Mouse (Mus musculus): Measurements from ENCODE around the gene R3hdm1.
A peak's percentile ranks its signal among the peaks of the same experiment; 100 is the strongest.

The R3hdm1 gene

GRCm38 (mm10) chr1:128102641-128103461 is at the start of gene R3hdm1, which contains the start of gene Zranb3:
Gene R3hdm1 (plus strand): TSS chr1:128103301.
Gene Zranb3 (minus strand): TSS chr1:128103047.
- no peaks in the 10 kb centered on the region for H3K27me3 ChIP-seq (ENCODE audit: control insufficient read depth, insufficient read depth, low read length, poor library complexity, severe bottlenecking)
- DNase-seq (ENCODE audit: low read depth, low spot score) = peak; percentile 100
- H3K36me3 ChIP-seq (ENCODE audit: control insufficient read depth, insufficient read depth, low read length, poor library complexity, severe bottlenecking) = no peaks in the 10 kb centered on the region

GRCm38 (mm10) chr1:128057269-128057668 is 45.8 kb upstream of the R3hdm1 start:
- no peaks in the 10 kb centered on the region for H3K27me3 ChIP-seq (ENCODE audit: control insufficient read depth, insufficient read depth, low read length, poor library complexity, severe bottlenecking)
- peak; percentile 17 for DNase-seq (ENCODE audit: low read depth, low spot score)
- H3K36me3 ChIP-seq (ENCODE audit: control insufficient read depth, insufficient read depth, low read length, poor library complexity, severe bottlenecking) = no peaks in the 10 kb centered on the region

DNA sequence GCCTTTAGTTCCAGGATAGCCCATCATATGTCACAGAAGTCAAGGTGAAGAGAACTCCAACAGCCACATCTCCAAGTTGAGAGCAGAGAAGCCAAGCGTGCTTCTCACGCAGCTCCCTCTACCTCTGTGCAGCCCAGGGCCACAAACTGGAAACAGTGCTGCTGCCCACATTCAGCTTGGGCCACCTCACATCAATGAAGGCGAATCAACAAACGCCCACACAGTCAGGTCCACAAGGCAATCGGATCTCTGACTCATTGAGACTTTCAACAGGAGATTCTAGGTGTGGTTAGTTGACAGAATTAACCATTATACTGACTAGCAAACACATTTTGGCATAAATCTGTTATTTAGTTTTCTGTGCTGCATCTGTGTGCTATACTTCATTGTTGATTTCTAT is 44.5 kb upstream of the R3hdm1 start:
- DNase-seq (ENCODE audit: low read depth, low spot score) = no peak
- no peaks in the 10 kb centered on the region for H3K36me3 ChIP-seq (ENCODE audit: control insufficient read depth, insufficient read depth, low read length, poor library complexity, severe bottlenecking)
- no peaks in the 10 kb centered on the region for H3K27me3 ChIP-seq (ENCODE audit: control insufficient read depth, insufficient read depth, low read length, poor library complexity, severe bottlenecking)

GRCm38 (mm10) chr1:128060655-128061344 is 42.3 kb upstream of the R3hdm1 start:
- H3K27me3 ChIP-seq (ENCODE audit: control insufficient read depth, insufficient read depth, low read length, poor library complexity, severe bottlenecking) = no peaks in the 10 kb centered on the region
- DNase-seq (ENCODE audit: low read depth, low spot score) = no peak
- H3K36me3 ChIP-seq (ENCODE audit: control insufficient read depth, insufficient read depth, low read length, poor library complexity, severe bottlenecking) = no peaks in the 10 kb centered on the region

- Histone ChIP-seq H3K36me3 (ENCODE audit: control insufficient read depth, insufficient read depth, low read length, poor library complexity, severe bottlenecking) (no peaks in the 10 kb centered on the region), H3K27me3 (ENCODE audit: control insufficient read depth, insufficient read depth, low read length, poor library complexity, severe bottlenecking) (no peaks in the 10 kb centered on the region)
- no peak for DNase-seq (ENCODE audit: low read depth, low spot score)
These were observed 41.7 kb upstream of the R3hdm1 start for GRCm38 (mm10) chr1:128061401-128061800.

DNA sequence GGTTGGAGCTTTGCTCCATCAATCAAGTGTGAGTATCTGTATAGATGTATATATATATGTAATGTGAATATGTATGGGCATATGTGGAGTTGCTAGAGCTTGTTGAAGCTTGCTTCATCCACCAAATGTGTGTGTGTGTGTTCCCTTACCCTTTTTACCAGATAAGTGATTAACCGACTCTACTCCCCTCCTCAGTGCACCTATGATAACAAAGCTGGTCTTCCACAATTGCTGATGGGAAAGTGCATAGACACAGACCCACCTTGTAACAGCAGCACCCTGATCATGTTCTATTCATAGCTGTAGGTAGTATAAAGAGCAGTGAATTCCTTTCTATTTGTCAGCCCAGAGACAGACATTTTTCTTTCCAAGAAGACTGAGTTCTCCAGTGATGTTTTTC is 40.9 kb upstream of the R3hdm1 start:
- no peak for DNase-seq (ENCODE audit: low read depth, low spot score)
- Histone ChIP-seq H3K27me3 (ENCODE audit: control insufficient read depth, insufficient read depth, low read length, poor library complexity, severe bottlenecking) (no peaks in the 10 kb centered on the region), H3K36me3 (ENCODE audit: control insufficient read depth, insufficient read depth, low read length, poor library complexity, severe bottlenecking) (no peaks in the 10 kb centered on the region)

DNA sequence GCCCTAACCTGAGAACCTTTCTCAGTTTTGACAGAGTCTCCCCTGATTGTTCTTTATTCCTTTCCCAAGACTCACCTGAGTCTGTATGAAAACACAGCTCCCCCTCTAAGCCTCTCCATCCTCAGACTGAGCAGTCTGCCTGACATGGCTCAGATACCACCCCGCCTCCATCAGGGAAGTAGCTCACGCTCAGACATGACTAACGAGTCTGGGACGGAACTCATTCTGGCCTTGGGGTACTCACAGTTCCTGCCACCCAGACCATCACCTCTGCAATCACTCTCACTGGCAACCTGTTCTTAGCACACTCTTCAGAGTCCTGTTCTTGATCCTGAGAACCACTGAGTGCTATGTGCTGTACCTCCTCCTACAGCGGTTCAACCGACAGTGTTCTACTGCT is 38.4 kb upstream of the R3hdm1 start:
- no peak for DNase-seq (ENCODE audit: low read depth, low spot score)
- H3K36me3 ChIP-seq (ENCODE audit: control insufficient read depth, insufficient read depth, low read length, poor library complexity, severe bottlenecking) = no peaks in the 10 kb centered on the region
- no peaks in the 10 kb centered on the region for H3K27me3 ChIP-seq (ENCODE audit: control insufficient read depth, insufficient read depth, low read length, poor library complexity, severe bottlenecking)

- Histone ChIP-seq H3K36me3 (ENCODE audit: control insufficient read depth, insufficient read depth, low read length, poor library complexity, severe bottlenecking) (no peaks in the 10 kb centered on the region), H3K27me3 (ENCODE audit: control insufficient read depth, insufficient read depth, low read length, poor library complexity, severe bottlenecking) (no peaks in the 10 kb centered on the region)
- DNase-seq (ENCODE audit: low read depth, low spot score) = no peak
These were observed 34.1 kb upstream of the R3hdm1 start for GRCm38 (mm10) chr1:128068945-128069397.

- no peaks in the 10 kb centered on the region for H3K27me3 ChIP-seq (ENCODE audit: control insufficient read depth, insufficient read depth, low read length, poor library complexity, severe bottlenecking)
- H3K36me3 ChIP-seq (ENCODE audit: control insufficient read depth, insufficient read depth, low read length, poor library complexity, severe bottlenecking) = no peaks in the 10 kb centered on the region
- no peak for DNase-seq (ENCODE audit: low read depth, low spot score)
These were observed 33.1 kb upstream of the R3hdm1 start for GRCm38 (mm10) chr1:128070003-128070402.

DNA sequence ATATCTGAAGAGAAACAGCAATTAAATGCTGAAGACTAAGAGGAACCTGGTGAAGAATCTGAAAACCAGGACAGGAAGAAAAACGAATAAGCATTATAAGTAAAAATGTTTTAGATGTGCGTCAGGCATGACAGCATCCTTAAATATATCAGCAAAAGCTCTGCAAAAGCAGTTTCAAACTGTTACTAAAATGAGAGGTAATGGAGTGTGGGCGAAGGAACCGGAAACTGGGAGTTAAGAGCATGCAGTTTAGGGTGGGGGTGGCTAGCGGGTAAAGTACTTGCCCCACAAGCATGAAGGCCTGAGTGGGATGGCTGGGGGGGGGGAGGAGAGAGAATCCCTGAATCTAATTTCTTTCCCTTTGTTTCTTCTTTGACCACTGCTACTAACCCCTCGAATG is 30.1 kb upstream of the R3hdm1 start:
- no peak for DNase-seq (ENCODE audit: low read depth, low spot score)
- no peaks in the 10 kb centered on the region for H3K36me3 ChIP-seq (ENCODE audit: control insufficient read depth, insufficient read depth, low read length, poor library complexity, severe bottlenecking)
- no peaks in the 10 kb centered on the region for H3K27me3 ChIP-seq (ENCODE audit: control insufficient read depth, insufficient read depth, low read length, poor library complexity, severe bottlenecking)

DNA sequence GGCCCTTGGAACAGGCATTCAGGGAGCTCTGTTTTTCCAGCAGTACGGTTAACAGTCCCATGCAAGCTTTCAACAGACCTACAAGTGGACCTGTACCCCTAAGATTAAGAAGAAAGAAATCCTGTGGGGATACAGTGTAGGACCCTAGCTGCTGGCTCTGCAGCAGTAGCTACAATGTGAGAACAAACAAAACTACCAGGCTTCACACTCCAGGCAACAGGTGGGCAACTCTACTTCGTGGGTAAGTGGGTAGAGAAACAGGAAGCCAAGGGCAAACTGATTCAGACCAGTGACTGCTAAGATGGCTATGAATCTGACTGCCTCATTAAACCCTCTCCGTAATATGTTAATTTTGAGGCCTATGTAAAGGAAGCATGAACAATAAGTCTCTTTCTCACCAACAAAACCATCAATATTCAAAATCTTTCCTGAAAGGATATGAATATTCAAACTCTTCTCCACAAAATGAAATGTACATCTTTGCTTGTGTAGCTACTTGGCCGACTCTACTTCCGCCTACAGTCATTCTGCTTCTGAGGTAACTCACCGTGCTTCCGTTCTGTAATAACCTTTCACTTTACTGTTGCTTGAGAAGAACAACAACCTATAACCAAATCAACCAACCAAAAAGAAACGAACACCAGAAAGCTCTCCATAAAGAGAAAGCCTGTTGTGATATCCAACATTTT is 26.2 kb upstream of the R3hdm1 start:
- DNase-seq (ENCODE audit: low read depth, low spot score) = peak; percentile 67
- no peaks in the 10 kb centered on the region for H3K36me3 ChIP-seq (ENCODE audit: control insufficient read depth, insufficient read depth, low read length, poor library complexity, severe bottlenecking)
- H3K27me3 ChIP-seq (ENCODE audit: control insufficient read depth, insufficient read depth, low read length, poor library complexity, severe bottlenecking) = no peaks in the 10 kb centered on the region

GRCm38 (mm10) chr1:128077788-128078187 is 25.3 kb upstream of the R3hdm1 start:
- DNase-seq (ENCODE audit: low read depth, low spot score) = no peak
- Histone ChIP-seq H3K27me3 (ENCODE audit: control insufficient read depth, insufficient read depth, low read length, poor library complexity, severe bottlenecking) (no peaks in the 10 kb centered on the region), H3K36me3 (ENCODE audit: control insufficient read depth, insufficient read depth, low read length, poor library complexity, severe bottlenecking) (no peaks in the 10 kb centered on the region)

DNA sequence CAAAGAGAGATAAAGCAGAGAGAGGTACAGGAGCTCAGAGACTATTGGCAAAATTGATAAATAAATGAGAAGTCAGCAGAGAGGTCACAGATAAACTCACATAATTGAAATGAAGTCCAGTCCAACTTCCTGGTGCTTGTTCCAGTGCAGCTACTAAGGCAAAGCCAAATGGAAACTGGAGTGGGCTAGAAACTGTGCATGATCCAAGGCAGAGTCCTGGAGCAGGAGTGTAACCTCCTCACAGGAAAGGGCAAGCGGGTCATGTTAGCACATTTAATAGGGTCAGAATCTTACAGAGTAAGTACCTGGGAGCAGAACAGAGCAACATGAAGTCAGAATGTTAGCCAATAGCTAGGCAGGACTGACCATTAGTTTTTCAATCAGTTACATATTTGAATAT is 24.5 kb upstream of the R3hdm1 start:
- no peak for DNase-seq (ENCODE audit: low read depth, low spot score)
- no peaks in the 10 kb centered on the region for H3K27me3 ChIP-seq (ENCODE audit: control insufficient read depth, insufficient read depth, low read length, poor library complexity, severe bottlenecking)
- H3K36me3 ChIP-seq (ENCODE audit: control insufficient read depth, insufficient read depth, low read length, poor library complexity, severe bottlenecking) = no peaks in the 10 kb centered on the region

GRCm38 (mm10) chr1:128080936-128081696 is 22.0 kb upstream of the R3hdm1 start:
- DNase-seq (ENCODE audit: low read depth, low spot score) = no peak
- H3K36me3 ChIP-seq (ENCODE audit: control insufficient read depth, insufficient read depth, low read length, poor library complexity, severe bottlenecking) = no peaks in the 10 kb centered on the region

More at GRCm38 (mm10) chr1:128080936-128081696, 22.0 kb upstream of the R3hdm1 start:
- H3K27me3 ChIP-seq (ENCODE audit: control insufficient read depth, insufficient read depth, low read length, poor library complexity, severe bottlenecking) = no peaks in the 10 kb centered on the region
